Mouse (Mus musculus): Measurements from ENCODE around the gene Zbtb32. TPM values are rescaled to one million over a fixed set of nuclear protein-coding genes. Genes with fewer than 3 reads are reported as not detected.

The Zbtb32 gene
- 0.17 and 0.22 TPM in 2 replicates for polyA plus RNA-seq (2015; fragmentation: Nextera tagmentation; extraction: Ambion mirVana)

- Histone ChIP-seq H3K9me3 (replicated peaks) (no peaks in the 10 kb centered on the region), H3K27ac (replicated peaks) (no peak within 1 kb of the TSS), H3K4me1 (replicated peaks) (peaks cover 23% of the 10 kb centered on the region), H3K4me2 (peak within 1 kb of the TSS; percentile 49), H3K9ac (no peak within 1 kb of the TSS), H3K4me3 (replicated peaks) (no peak within 1 kb of the TSS), H3K27me3 (peaks cover 20% of the 10 kb centered on the region; the same call in 1 of the 2 replicates), H3K36me3 (replicated peaks) (no peaks in the 10 kb centered on the region)
- WGBS (ENCODE audit: insufficient replicate concordance): 87% methylated on average over 12 of the region's 12 CpGs
- ATAC-seq (ENCODE audit: insufficient read depth): no peak
These were observed at the start of gene Zbtb32 for GRCm38 (mm10) chr7:30598786-30599185. Zbtb32 (minus strand) TSS chr7:30598909.

DNA sequence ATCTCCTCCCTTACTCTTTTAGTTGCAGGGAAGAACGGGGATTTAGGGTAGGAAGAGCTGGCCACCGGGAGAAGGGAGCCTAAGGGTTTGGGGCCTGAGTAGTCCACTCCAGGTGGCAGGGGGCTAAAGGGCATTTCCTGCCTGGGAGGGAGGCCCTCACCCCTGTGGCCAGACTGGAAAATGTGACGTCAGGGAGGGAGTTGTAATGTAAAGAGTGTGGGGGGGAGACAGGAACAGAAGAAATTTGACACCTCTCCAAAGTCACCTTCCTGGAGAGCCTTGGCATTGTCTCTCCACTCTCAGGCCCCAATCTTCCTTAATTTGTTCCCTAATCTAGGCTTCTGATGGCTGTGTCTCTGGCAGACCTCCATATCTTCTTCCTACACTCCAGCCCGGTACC is 40.4 kb upstream of the Zbtb32 start:
- Histone ChIP-seq H3K4me1 (replicated peaks) (peaks cover 12% of the 10 kb centered on the region), H3K9me3 (replicated peaks) (no peaks in the 10 kb centered on the region), H3K27ac (replicated peaks) (no peak overlapping the region), H3K36me3 (replicated peaks) (peaks cover 38% of the 10 kb centered on the region), H3K27me3 (peaks cover 46% of the 10 kb centered on the region), H3K4me2 (no peak overlapping the region), H3K4me3 (replicated peaks) (no peak overlapping the region), H3K9ac (no peak overlapping the region)
- WGBS (ENCODE audit: insufficient replicate concordance): 21% methylated on average over 4 of the region's 4 CpGs
- ATAC-seq (ENCODE audit: insufficient read depth): no peak

GRCm38 (mm10) chr7:30636395-30636794 is 37.7 kb upstream of the Zbtb32 start:
- H3K4me3 ChIP-seq (replicated peaks): no peak overlapping the region
- no peak overlapping the region for H3K4me2 ChIP-seq
- no peak overlapping the region for H3K9ac ChIP-seq
- H3K36me3 ChIP-seq (replicated peaks): peaks cover 12% of the 10 kb centered on the region
- no peak for ATAC-seq (ENCODE audit: insufficient read depth)
- 19% methylated on average over 11 of the region's 11 CpGs for WGBS (ENCODE audit: insufficient replicate concordance)
- H3K9me3 ChIP-seq (replicated peaks): no peaks in the 10 kb centered on the region
- peaks cover 72% of the 10 kb centered on the region for H3K27me3 ChIP-seq
- H3K27ac ChIP-seq (replicated peaks): no peak overlapping the region
- peaks cover 13% of the 10 kb centered on the region for H3K4me1 ChIP-seq (replicated peaks)

DNA sequence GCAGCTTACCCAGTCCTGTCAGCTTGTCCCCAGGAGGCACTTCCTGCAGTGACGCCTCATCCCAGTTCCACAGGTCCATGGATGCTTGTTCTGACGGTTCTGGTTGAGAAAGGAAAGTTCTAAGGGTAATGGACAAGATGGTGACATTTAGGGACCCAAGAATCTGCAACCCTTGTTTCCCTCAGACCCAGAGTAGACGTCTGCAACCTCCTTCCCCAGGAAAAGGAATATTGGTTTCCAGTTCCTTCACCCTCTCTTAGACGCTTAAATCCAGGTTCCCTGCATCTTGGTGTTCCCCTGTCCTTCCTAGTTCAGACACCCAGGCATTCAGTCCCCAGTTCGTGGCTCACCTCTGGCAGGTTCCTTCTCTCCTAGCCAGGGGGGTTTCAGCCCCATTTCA is 37.0 kb upstream of the Zbtb32 start, which contains the start of gene Etv2:
Gene Etv2 (minus strand): TSS at position 101 of the 400 bp plus-strand sequence.
- no peak within 1 kb of the TSS for H3K9ac ChIP-seq
- H3K27me3 ChIP-seq: peaks cover 78% of the 10 kb centered on the region
- H3K9me3 ChIP-seq (replicated peaks): no peaks in the 10 kb centered on the region
- WGBS (ENCODE audit: insufficient replicate concordance): 3% methylated on average over 5 of the region's 5 CpGs
- peak within 1 kb of the TSS; percentile 51 for H3K4me2 ChIP-seq
- no peak within 1 kb of the TSS for H3K27ac ChIP-seq (replicated peaks)
- H3K4me3 ChIP-seq (replicated peaks): no peak within 1 kb of the TSS; the same call in 1 of the 2 replicates
- H3K36me3 ChIP-seq (replicated peaks): peaks cover 5% of the 10 kb centered on the region
- peaks cover 13% of the 10 kb centered on the region for H3K4me1 ChIP-seq (replicated peaks)
- no peak for ATAC-seq (ENCODE audit: insufficient read depth)

DNA sequence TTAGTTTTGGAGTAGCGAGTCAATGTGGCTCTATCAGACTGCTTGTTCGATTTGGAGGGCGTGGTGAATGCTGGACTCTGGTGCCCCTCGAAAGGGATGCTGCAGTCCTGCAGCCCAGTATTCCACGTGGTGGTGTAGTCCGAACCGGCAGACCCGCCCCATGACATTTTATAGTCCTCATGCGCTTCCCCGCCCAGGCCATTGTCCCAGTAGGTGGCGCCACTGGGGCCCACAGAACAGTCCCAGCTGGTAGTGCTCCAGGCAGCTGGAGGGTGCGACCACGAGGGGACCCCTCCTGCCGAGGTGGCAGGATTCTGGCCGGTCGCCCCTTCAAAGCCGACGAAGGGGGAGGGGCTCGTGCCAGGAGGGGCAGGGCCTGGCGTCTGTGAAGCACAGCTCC is 35.9 kb upstream of the Zbtb32 start:
- no peak overlapping the region; the same call in 1 of the 2 replicates for H3K4me3 ChIP-seq (replicated peaks)
- ATAC-seq (ENCODE audit: insufficient read depth): 0 out of 2 replicates have a peak, but pooled peaks have one; percentile 34
- H3K27ac ChIP-seq (replicated peaks): no peak overlapping the region
- peaks cover 89% of the 10 kb centered on the region for H3K27me3 ChIP-seq
- peaks cover 13% of the 10 kb centered on the region for H3K4me1 ChIP-seq (replicated peaks)
- no peak overlapping the region for H3K9ac ChIP-seq
- H3K4me2 ChIP-seq: peak overlapping the region; percentile 51
- WGBS (ENCODE audit: insufficient replicate concordance): 2% methylated on average over 20 of the region's 20 CpGs
- H3K36me3 ChIP-seq (replicated peaks): no peaks in the 10 kb centered on the region
- no peaks in the 10 kb centered on the region for H3K9me3 ChIP-seq (replicated peaks)

- Histone ChIP-seq H3K4me2 (no peak overlapping the region; the same call in 1 of the 2 replicates), H3K4me3 (replicated peaks) (no peak overlapping the region), H3K27me3 (peaks cover 95% of the 10 kb centered on the region), H3K4me1 (replicated peaks) (peaks cover 13% of the 10 kb centered on the region), H3K27ac (replicated peaks) (no peak overlapping the region), H3K9me3 (replicated peaks) (no peaks in the 10 kb centered on the region), H3K36me3 (replicated peaks) (no peaks in the 10 kb centered on the region), H3K9ac (no peak overlapping the region)
- 18% methylated on average over 27 of the region's 27 CpGs for WGBS (ENCODE audit: insufficient replicate concordance)
- ATAC-seq (ENCODE audit: insufficient read depth): no peak
These were observed 35.2 kb upstream of the Zbtb32 start for GRCm38 (mm10) chr7:30633762-30634412.

GRCm38 (mm10) chr7:30629013-30629412 is 30.3 kb upstream of the Zbtb32 start:
- ATAC-seq (ENCODE audit: insufficient read depth): no peak
- Histone ChIP-seq H3K27me3 (peaks cover 56% of the 10 kb centered on the region), H3K27ac (replicated peaks) (no peak overlapping the region), H3K9ac (no peak overlapping the region), H3K4me1 (replicated peaks) (peaks cover 22% of the 10 kb centered on the region), H3K36me3 (replicated peaks) (peaks cover 6% of the 10 kb centered on the region), H3K4me2 (no peak overlapping the region), H3K9me3 (replicated peaks) (no peaks in the 10 kb centered on the region), H3K4me3 (replicated peaks) (no peak overlapping the region)

DNA sequence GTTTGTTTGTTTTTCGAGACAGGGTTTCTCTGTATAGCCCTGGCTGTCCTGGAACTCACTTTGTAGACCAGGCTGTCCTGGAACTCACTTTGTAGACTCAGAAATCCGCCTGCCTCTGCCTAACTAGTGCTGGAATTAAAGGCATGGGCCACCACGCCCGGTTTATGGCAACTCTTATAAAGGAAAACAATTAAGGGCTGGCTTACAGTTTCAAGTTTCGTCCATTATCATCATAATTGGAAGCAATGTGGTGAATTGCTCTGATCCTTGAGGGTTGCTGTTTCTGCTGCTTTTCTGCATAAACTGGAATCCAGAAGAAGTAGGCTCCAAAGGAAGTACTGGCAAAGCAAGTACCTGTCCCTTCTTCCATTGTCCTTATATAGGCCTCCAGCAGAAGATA is 27.9 kb upstream of the Zbtb32 start:
- 76% methylated on average over 5 of the region's 5 CpGs for whole genome bisulfite sequencing (ENCODE audit: insufficient replicate concordance)
- Histone ChIP-seq H3K4me1 (replicated peaks) (peaks cover 29% of the 10 kb centered on the region), H3K4me2 (peak overlapping the region; percentile 81), H3K9ac (no peak overlapping the region; the same call in 1 of the 2 replicates), H3K36me3 (replicated peaks) (peaks cover 30% of the 10 kb centered on the region), H3K27me3 (peaks cover 33% of the 10 kb centered on the region), H3K9me3 (replicated peaks) (no peaks in the 10 kb centered on the region), H3K4me3 (replicated peaks) (no peak overlapping the region), H3K27ac (replicated peaks) (no peak overlapping the region)
- no peak for ATAC-seq (ENCODE audit: insufficient read depth)

DNA sequence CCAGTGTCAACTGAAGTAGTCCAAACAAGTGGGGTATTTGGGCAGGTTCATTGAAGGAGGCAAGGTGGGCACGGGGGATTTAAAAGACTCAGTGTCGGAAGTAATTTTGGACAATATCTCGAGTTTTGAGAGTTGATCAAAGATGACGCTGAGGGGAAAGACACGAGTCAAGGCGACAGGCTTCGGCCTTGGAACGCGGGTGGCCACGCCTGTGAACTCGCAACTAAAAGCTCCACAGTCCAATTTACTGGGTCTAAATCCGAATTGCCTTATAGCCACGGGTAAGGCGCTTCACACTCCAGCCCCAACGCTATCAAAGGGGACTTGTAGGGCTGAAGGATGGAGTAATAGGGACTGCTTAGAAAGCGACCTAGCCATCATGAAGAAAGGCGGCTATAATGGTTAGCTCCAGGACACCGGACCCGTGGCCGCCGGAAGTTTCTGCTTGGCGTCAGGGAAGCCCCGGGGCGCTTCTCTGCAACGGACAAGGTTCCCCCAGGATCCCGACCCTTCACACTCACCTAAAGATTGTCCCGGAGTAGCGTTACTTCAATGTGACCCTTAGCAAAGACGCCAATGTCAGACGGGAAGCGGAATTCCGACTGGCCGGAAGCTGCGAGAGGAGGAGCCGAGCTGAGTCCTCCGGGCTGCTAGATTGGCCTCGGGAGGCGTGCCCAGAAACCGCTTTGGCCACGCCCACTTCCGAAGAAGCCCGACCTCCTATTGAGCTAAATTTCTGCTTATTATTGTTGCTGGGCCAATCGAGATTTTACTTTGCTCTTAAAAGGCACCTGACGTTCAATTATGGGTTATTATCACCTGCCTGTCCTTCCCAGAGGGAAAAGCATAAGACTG is 27.0 kb upstream of the Zbtb32 start, which contains the start of gene Cox6b1:
Gene Cox6b1 (minus strand): TSS at position 622 of the 855 bp plus-strand sequence.
- Histone ChIP-seq H3K36me3 (replicated peaks) (peaks cover 37% of the 10 kb centered on the region), H3K27ac (replicated peaks) (peak within 1 kb of the TSS; percentile 69), H3K27me3 (peaks cover 24% of the 10 kb centered on the region), H3K9ac (peak within 1 kb of the TSS; percentile 83), H3K4me1 (replicated peaks) (peaks cover 29% of the 10 kb centered on the region), H3K4me3 (replicated peaks) (peak within 1 kb of the TSS; percentile 82), H3K4me2 (peak within 1 kb of the TSS; percentile 81), H3K9me3 (replicated peaks) (no peaks in the 10 kb centered on the region)
- under 1% methylated on average over 44 of the region's 44 CpGs for WGBS (ENCODE audit: insufficient replicate concordance)
- peak; percentile 86 for ATAC-seq (ENCODE audit: insufficient read depth)

DNA sequence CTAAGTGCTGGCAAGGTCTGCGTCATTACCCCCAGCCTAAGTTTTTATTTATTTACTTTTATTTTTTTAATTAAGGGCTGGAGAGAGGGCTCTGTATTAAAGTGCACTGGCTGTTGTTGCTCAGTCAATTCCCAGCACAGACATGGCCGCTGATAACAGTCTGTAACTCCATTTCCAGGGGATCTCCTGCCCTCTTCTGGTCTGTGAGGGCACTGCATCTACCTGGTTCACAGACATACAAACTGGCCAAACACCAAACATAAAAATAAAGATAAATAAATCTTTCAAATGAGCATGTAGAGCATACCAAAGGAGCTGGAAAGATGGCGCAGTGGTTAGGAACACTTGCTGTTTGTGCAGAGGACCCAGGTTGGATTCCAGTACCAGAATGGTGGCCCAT is 20.5 kb upstream of the Zbtb32 start:
- ATAC-seq (ENCODE audit: insufficient read depth): no peak
- H3K36me3 ChIP-seq (replicated peaks): peaks cover 83% of the 10 kb centered on the region

DNA sequence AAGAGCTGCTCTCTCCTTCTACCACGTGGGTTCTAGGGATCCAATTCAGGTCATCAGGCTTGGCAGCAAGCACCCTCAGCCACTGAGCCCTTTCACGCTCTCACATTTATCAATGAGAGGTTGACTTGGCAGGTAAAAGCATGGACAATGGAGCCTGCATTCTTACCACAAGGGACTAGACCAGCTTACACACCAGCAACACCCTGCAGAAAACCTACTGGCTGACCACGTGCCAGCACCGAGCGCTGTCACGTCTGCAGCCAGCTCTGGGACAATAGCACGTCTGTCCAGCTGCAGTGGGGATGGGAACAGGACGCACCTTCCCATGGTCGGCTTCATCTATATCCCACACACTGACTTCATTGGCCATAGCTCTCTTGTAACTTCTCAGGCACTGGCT is 19.9 kb upstream of the Zbtb32 start:
- no peaks in the 10 kb centered on the region for H3K9me3 ChIP-seq (replicated peaks)
- peaks cover 21% of the 10 kb centered on the region for H3K4me1 ChIP-seq (replicated peaks)
- no peak for ATAC-seq (ENCODE audit: insufficient read depth)
- no peak overlapping the region for H3K27ac ChIP-seq (replicated peaks)
- H3K27me3 ChIP-seq: no peaks in the 10 kb centered on the region
- H3K9ac ChIP-seq: no peak overlapping the region
- H3K36me3 ChIP-seq (replicated peaks): peaks cover 77% of the 10 kb centered on the region
- H3K4me2 ChIP-seq: no peak overlapping the region
- WGBS (ENCODE audit: insufficient replicate concordance): 89% methylated on average over 9 of the region's 9 CpGs
- no peak overlapping the region for H3K4me3 ChIP-seq (replicated peaks)

More for the DNA sequence above, 20.5 kb upstream of the Zbtb32 start:
- Histone ChIP-seq H3K9me3 (replicated peaks) (no peaks in the 10 kb centered on the region), H3K9ac (no peak overlapping the region), H3K4me2 (no peak overlapping the region), H3K4me3 (replicated peaks) (no peak overlapping the region), H3K27ac (replicated peaks) (no peak overlapping the region), H3K4me1 (replicated peaks) (peaks cover 22% of the 10 kb centered on the region), H3K27me3 (no peaks in the 10 kb centered on the region)
- 76% methylated on average over 3 of the region's 3 CpGs for WGBS (ENCODE audit: insufficient replicate concordance)

Data from liver, embryonic 15.5 days (tissue).